Mouse (Mus musculus): ENCODE data around the gene Nprl3. TPM values are rescaled to one million over a fixed set of nuclear protein-coding genes. Genes with fewer than 3 reads are reported as not detected.

The Nprl3 gene
- polyA plus RNA-seq, 2 experiments: 29.4 to 88.8 TPM

- H3K27me3 ChIP-seq (ENCODE audit: control insufficient read depth, insufficient read depth, low read length): no peaks in the 10 kb centered on the region
- no peak overlapping the region for H3K4me3 ChIP-seq (replicated peaks; ENCODE audit: low read length)
- H3K9ac ChIP-seq (ENCODE audit: low read depth, low read length, severe bottlenecking): peak overlapping the region; percentile 81; the same call in 1 of the 2 replicates
- WGBS: 91% methylated on average over 9 of the region's 9 CpGs
- peaks cover 37% of the 10 kb centered on the region for H3K4me1 ChIP-seq (ENCODE audit: control insufficient read depth, insufficient read depth, low read length)
- H3K4me2 ChIP-seq (replicated peaks; ENCODE audit: low read depth, low read length, severe bottlenecking): peak overlapping the region; percentile 87; the same call in 1 of the 2 replicates
- H3K9me3 ChIP-seq (ENCODE audit: control insufficient read depth, low read length): no peaks in the 10 kb centered on the region
- ATAC-seq (ENCODE audit: low FRiP score, low read depth): no peak
- H3K36me3 ChIP-seq (ENCODE audit: control insufficient read depth, insufficient read depth, low read length): peaks cover 35% of the 10 kb centered on the region
- DNase-seq (ENCODE audit: low spot score): no peak
- TF ChIP-seq POLR2A (IDR thresholded peaks at IDR 0.05; ENCODE audit: borderline replicate concordance, extremely low read depth, insufficient read depth, insufficient read length): no peak
- H3K27ac ChIP-seq (replicated peaks; ENCODE audit: low read depth, low read length): no peak overlapping the region
These were observed 40.0 kb downstream of the Nprl3 start for GRCm38 (mm10) chr11:32227555-32227954.

- peak overlapping the region; percentile 68 for H3K4me3 ChIP-seq (replicated peaks; ENCODE audit: low read length)
- no peak for TF ChIP-seq POLR2A (IDR thresholded peaks at IDR 0.05; ENCODE audit: borderline replicate concordance, extremely low read depth, insufficient read depth, insufficient read length)
- H3K36me3 ChIP-seq (ENCODE audit: control insufficient read depth, insufficient read depth, low read length): peaks cover 30% of the 10 kb centered on the region
- H3K9ac ChIP-seq (ENCODE audit: low read depth, low read length, severe bottlenecking): peak overlapping the region; percentile 81
- H3K27ac ChIP-seq (replicated peaks; ENCODE audit: low read depth, low read length): peak overlapping the region; percentile 88; the same call in 1 of the 2 replicates
- ATAC-seq (ENCODE audit: low FRiP score, low read depth) (no peak), DNase-seq (ENCODE audit: low spot score) (no peak)
- 56% methylated on average over 1 of the region's 1 CpGs for WGBS
- H3K4me1 ChIP-seq (ENCODE audit: control insufficient read depth, insufficient read depth, low read length): peaks cover 40% of the 10 kb centered on the region
- no peaks in the 10 kb centered on the region for H3K27me3 ChIP-seq (ENCODE audit: control insufficient read depth, insufficient read depth, low read length)
- H3K9me3 ChIP-seq (ENCODE audit: control insufficient read depth, low read length): no peaks in the 10 kb centered on the region
- peak overlapping the region; percentile 87 for H3K4me2 ChIP-seq (replicated peaks; ENCODE audit: low read depth, low read length, severe bottlenecking)
These were observed 40.5 kb downstream of the Nprl3 start for GRCm38 (mm10) chr11:32227041-32227440.

GRCm38 (mm10) chr11:32226124-32226871 is 41.2 kb downstream of the Nprl3 start, which contains the start of gene Mpg:
TSS of gene Mpg (plus strand) at chr11:32226505.
- peaks cover 23% of the 10 kb centered on the region for H3K36me3 ChIP-seq (ENCODE audit: control insufficient read depth, insufficient read depth, low read length)
- peaks cover 40% of the 10 kb centered on the region for H3K4me1 ChIP-seq (ENCODE audit: control insufficient read depth, insufficient read depth, low read length)
- TF ChIP-seq POLR2A (IDR thresholded peaks at IDR 0.05; ENCODE audit: borderline replicate concordance, extremely low read depth, insufficient read depth, insufficient read length): peak; percentile 96
- H3K27ac ChIP-seq (replicated peaks; ENCODE audit: low read depth, low read length): peak within 1 kb of the TSS; percentile 88
- no peaks in the 10 kb centered on the region for H3K27me3 ChIP-seq (ENCODE audit: control insufficient read depth, insufficient read depth, low read length)
- peak within 1 kb of the TSS; percentile 81 for H3K9ac ChIP-seq (ENCODE audit: low read depth, low read length, severe bottlenecking)
- ATAC-seq (ENCODE audit: low FRiP score, low read depth): peak; percentile 79
- DNase-seq (ENCODE audit: low spot score): peak; percentile 86
- WGBS: 3% methylated on average over 44 of the region's 47 CpGs
- peak within 1 kb of the TSS; percentile 68 for H3K4me3 ChIP-seq (replicated peaks; ENCODE audit: low read length)
- H3K9me3 ChIP-seq (ENCODE audit: control insufficient read depth, low read length): no peaks in the 10 kb centered on the region
- H3K4me2 ChIP-seq (replicated peaks; ENCODE audit: low read depth, low read length, severe bottlenecking): peak within 1 kb of the TSS; percentile 87

- H3K9me3 ChIP-seq (ENCODE audit: control insufficient read depth, low read length): no peaks in the 10 kb centered on the region
- no peak overlapping the region for H3K9ac ChIP-seq (ENCODE audit: low read depth, low read length, severe bottlenecking)
- DNase-seq (ENCODE audit: low spot score): peak; percentile 40
- no peak for ATAC-seq (ENCODE audit: low FRiP score, low read depth)
- H3K4me2 ChIP-seq (replicated peaks; ENCODE audit: low read depth, low read length, severe bottlenecking): 0 out of 2 replicates have a peak overlapping the region, but pooled peaks have one; percentile 10
- H3K27me3 ChIP-seq (ENCODE audit: control insufficient read depth, insufficient read depth, low read length): no peaks in the 10 kb centered on the region
- TF ChIP-seq POLR2A (IDR thresholded peaks at IDR 0.05; ENCODE audit: borderline replicate concordance, extremely low read depth, insufficient read depth, insufficient read length): no peak
- 43% methylated on average over 7 of the region's 7 CpGs for WGBS
- H3K27ac ChIP-seq (replicated peaks; ENCODE audit: low read depth, low read length): peak overlapping the region; percentile 88
- peaks cover 45% of the 10 kb centered on the region for H3K4me1 ChIP-seq (ENCODE audit: control insufficient read depth, insufficient read depth, low read length)
- H3K36me3 ChIP-seq (ENCODE audit: control insufficient read depth, insufficient read depth, low read length): peaks cover 18% of the 10 kb centered on the region
- no peak overlapping the region for H3K4me3 ChIP-seq (replicated peaks; ENCODE audit: low read length)
These were observed 42.0 kb downstream of the Nprl3 start for GRCm38 (mm10) chr11:32225222-32226104.
